Mouse (Mus musculus): ENCODE results near the gene Pdcd1lg2. TPM values are rescaled to one million over a fixed set of nuclear protein-coding genes. Genes with fewer than 3 reads are reported as not detected.

Pdcd1lg2 gene
- not detected for total RNA-seq (2021)

GRCm38 (mm10) chr19:29410619-29411018, at the start of gene Pdcd1lg2:
TSS of gene Pdcd1lg2 (plus strand) at chr19:29410919.
- DNase-seq (ENCODE audit: extremely low spot score in 1 of 2, low spot score in 1 of 2) = no peak

- peak; percentile 73 to 79 for DNase-seq (ENCODE audit: extremely low spot score in 1 of 2, low spot score in 1 of 2)
These were observed 49.1 kb upstream of the Pdcd1lg2 start for GRCm38 (mm10) chr19:29361468-29362130.

- no peak for DNase-seq (ENCODE audit: extremely low spot score in 1 of 2, low spot score in 1 of 2)
These were observed 48.4 kb upstream of the Pdcd1lg2 start for GRCm38 (mm10) chr19:29362173-29362930.

GRCm38 (mm10) chr19:29363557-29363956, 47.2 kb upstream of the Pdcd1lg2 start:
- no peak for DNase-seq (ENCODE audit: extremely low spot score in 1 of 2, low spot score in 1 of 2)

- DNase-seq (ENCODE audit: extremely low spot score in 1 of 2, low spot score in 1 of 2) = no peak
These were observed 46.6 kb upstream of the Pdcd1lg2 start for GRCm38 (mm10) chr19:29364076-29364475.

- no peak for DNase-seq (ENCODE audit: extremely low spot score in 1 of 2, low spot score in 1 of 2)
These were observed 45.6 kb upstream of the Pdcd1lg2 start for GRCm38 (mm10) chr19:29365105-29365504.

- DNase-seq (ENCODE audit: extremely low spot score in 1 of 2, low spot score in 1 of 2) = no peak
These were observed 44.3 kb upstream of the Pdcd1lg2 start for GRCm38 (mm10) chr19:29366226-29366968.

- peak in 1 of 2 experiments; percentile 18 for DNase-seq (ENCODE audit: extremely low spot score in 1 of 2, low spot score in 1 of 2)
These were observed 43.6 kb upstream of the Pdcd1lg2 start, which contains the start of the genes Plgrkt and Cd274 for GRCm38 (mm10) chr19:29366969-29367622. TSS of gene Plgrkt (minus strand) at chr19:29367390. TSS of gene Cd274 (plus strand) at chr19:29367455.

- DNase-seq (ENCODE audit: extremely low spot score in 1 of 2, low spot score in 1 of 2) = no peak
These were observed 42.7 kb upstream of the Pdcd1lg2 start for GRCm38 (mm10) chr19:29368041-29368440.

- no peak for DNase-seq (ENCODE audit: extremely low spot score in 1 of 2, low spot score in 1 of 2)
These were observed 41.9 kb upstream of the Pdcd1lg2 start for GRCm38 (mm10) chr19:29368671-29369309.

GRCm38 (mm10) chr19:29370112-29370511, 40.6 kb upstream of the Pdcd1lg2 start:
- no peak for DNase-seq (ENCODE audit: extremely low spot score in 1 of 2, low spot score in 1 of 2)

GRCm38 (mm10) chr19:29370545-29371283, 40.0 kb upstream of the Pdcd1lg2 start:
- no peak for DNase-seq (ENCODE audit: extremely low spot score in 1 of 2, low spot score in 1 of 2)

- no peak for DNase-seq (ENCODE audit: extremely low spot score in 1 of 2, low spot score in 1 of 2)
These were observed 39.2 kb upstream of the Pdcd1lg2 start for GRCm38 (mm10) chr19:29371284-29372081.

GRCm38 (mm10) chr19:29372138-29372537, 38.6 kb upstream of the Pdcd1lg2 start:
- no peak for DNase-seq (ENCODE audit: extremely low spot score in 1 of 2, low spot score in 1 of 2)

- no peak for DNase-seq (ENCODE audit: extremely low spot score in 1 of 2, low spot score in 1 of 2)
These were observed 38.1 kb upstream of the Pdcd1lg2 start for GRCm38 (mm10) chr19:29372621-29373020.

GRCm38 (mm10) chr19:29373438-29373837, 37.3 kb upstream of the Pdcd1lg2 start:
- DNase-seq (ENCODE audit: extremely low spot score in 1 of 2, low spot score in 1 of 2) = no peak

GRCm38 (mm10) chr19:29374947-29375346, 35.8 kb upstream of the Pdcd1lg2 start:
- no peak for DNase-seq (ENCODE audit: extremely low spot score in 1 of 2, low spot score in 1 of 2)

- no peak for DNase-seq (ENCODE audit: extremely low spot score in 1 of 2, low spot score in 1 of 2)
These were observed 34.3 kb upstream of the Pdcd1lg2 start for GRCm38 (mm10) chr19:29376382-29376781.
